ENCODE assay signal across 11 mouse cellular contexts in genomic region chr2:127377942-127378610, GRCm38 (mm10). TPM values are rescaled to one million over a fixed set of nuclear protein-coding genes. Genes with fewer than 3 reads are reported as not detected.
DNase-seq lines count a peak whose midpoint lies in the region; ATAC-seq lines count a peak whose summit lies in the region.
"Had no signal": no experiment of that assay in that cellular context is flagged by ENCODE, and none has a peak within 500 bp of the region (broad histone marks: within the 10 kb centered on the region; RNA-seq: fewer than 3 reads in every experiment).

No protein-coding gene starts in this region.

- DNase-seq in layer of hippocampus, postnatal 10 days (ENCODE audit: low spot score in 2 of 2) = peak; percentile 18 to 20
- no peak for DNase-seq in layer of hippocampus, adult 11-12 months (ENCODE audit: low spot score)
- DNase-seq in liver, embryonic 13.5 days = no peak
- DNase-seq in retina, postnatal 1 day = peak; percentile 44
- DNase-seq in lung, postnatal 14 days = no peak
- no peak for DNase-seq in frontal cortex, postnatal 36 days (ENCODE audit: low spot score in 2 of 2)
- DNase-seq: heart, postnatal 4 days had no signal

- no peak overlapping the region for H3K9ac ChIP-seq in forebrain, embryonic 12.5 days
- no peak overlapping the region; the same call in 1 of the 2 replicates for H3K9ac ChIP-seq in liver, embryonic 13.5 days

- 0 out of 2 replicates have a peak overlapping the region, but pooled peaks have one; percentile 36 for H3K27ac ChIP-seq in forebrain, embryonic 12.5 days
- peak overlapping the region; percentile 97; the same call in 1 of the 2 replicates for H3K27ac ChIP-seq in liver, embryonic 13.5 days

- no peaks in the 10 kb centered on the region for H3K9me3 ChIP-seq in forebrain, embryonic 12.5 days
- no peaks in the 10 kb centered on the region for H3K9me3 ChIP-seq in liver, embryonic 13.5 days (replicated peaks)

- peak; percentile 57 for ATAC-seq in forebrain, embryonic 12.5 days (ENCODE audit: low FRiP score)
- ATAC-seq in liver, embryonic 13.5 days (ENCODE audit: low read depth) = no peak

- no peak overlapping the region for H3K4me2 ChIP-seq in forebrain, embryonic 12.5 days
- H3K4me2 ChIP-seq in liver, embryonic 13.5 days = 0 out of 2 replicates have a peak overlapping the region, but pooled peaks have one; percentile 74

- H3K4me3 ChIP-seq in forebrain, embryonic 12.5 days (replicated peaks) = no peak overlapping the region
- no peak overlapping the region for H3K4me3 ChIP-seq in liver, embryonic 13.5 days (replicated peaks)

- WGBS in forebrain, embryonic 12.5 days = 67% methylated on average over 7 of the region's 7 CpGs
- 59% methylated on average over 7 of the region's 7 CpGs for WGBS in liver, embryonic 13.5 days (ENCODE audit: insufficient replicate concordance)

- H3K4me1 ChIP-seq in forebrain, embryonic 12.5 days = peaks cover 12% of the 10 kb centered on the region
- peaks cover 68% of the 10 kb centered on the region for H3K4me1 ChIP-seq in liver, embryonic 13.5 days (replicated peaks)

- no peaks in the 10 kb centered on the region for H3K36me3 ChIP-seq in forebrain, embryonic 12.5 days (replicated peaks)
- no peaks in the 10 kb centered on the region for H3K36me3 ChIP-seq in liver, embryonic 13.5 days

- H3K27me3 ChIP-seq in forebrain, embryonic 12.5 days = no peaks in the 10 kb centered on the region
- no peaks in the 10 kb centered on the region for H3K27me3 ChIP-seq in liver, embryonic 13.5 days

RNA-seq across cellular contexts. Expression of gene Adra2b, which starts 15.1 kb away (rescaled TPM):
- total RNA-seq in layer of hippocampus, postnatal 10 days (2021) = under 1 TPM; 0.23 to 0.29 TPM
- 1.5 and 1.9 TPM in 2 replicates for polyA plus RNA-seq in forebrain, embryonic 12.5 days (2016; fragmentation: Nextera tagmentation; extraction: Ambion mirVana)
- polyA plus RNA-seq in liver, embryonic 13.5 days (2015; fragmentation: Nextera tagmentation; extraction: Ambion mirVana) = 29.4 and 32.4 TPM in 2 replicates
- total RNA-seq: megakaryocyte, adult 5-6 weeks had no signal

RNA-seq across cellular contexts. Expression of gene Astl, which starts 39.6 kb away (rescaled TPM):
- not detected for total RNA-seq in layer of hippocampus, postnatal 10 days (2021)
- polyA plus RNA-seq in forebrain, embryonic 12.5 days (2016; fragmentation: Nextera tagmentation; extraction: Ambion mirVana) = not detected in 2 replicates
- not detected in 2 replicates for polyA plus RNA-seq in liver, embryonic 13.5 days (2015; fragmentation: Nextera tagmentation; extraction: Ambion mirVana)
- total RNA-seq: heart, postnatal 4 days had no signal
- polyA plus RNA-seq: large intestine, adult 2 months; limb, embryonic 11.5 days had no signal

RNA-seq across cellular contexts. Expression of gene Dusp2, which starts 42.1 kb away (rescaled TPM):
- 1 to 10 TPM; 3.1 to 3.7 TPM for total RNA-seq in layer of hippocampus, postnatal 10 days (2021)
- 3.9 and 4.8 TPM in 2 replicates for polyA plus RNA-seq in forebrain, embryonic 12.5 days (2016; fragmentation: Nextera tagmentation; extraction: Ambion mirVana)
- polyA plus RNA-seq in liver, embryonic 13.5 days (2015; fragmentation: Nextera tagmentation; extraction: Ambion mirVana) = 2.7 and 2.8 TPM in 2 replicates

RNA-seq across cellular contexts. Expression of gene Gpat2, which starts 46.9 kb away (rescaled TPM):
- not detected for total RNA-seq in layer of hippocampus, postnatal 10 days (2021)
- polyA plus RNA-seq in forebrain, embryonic 12.5 days (2016; fragmentation: Nextera tagmentation; extraction: Ambion mirVana) = 0.14 and 0.22 TPM in 2 replicates
- polyA plus RNA-seq in liver, embryonic 13.5 days (2015; fragmentation: Nextera tagmentation; extraction: Ambion mirVana) = 0.35 and 0.39 TPM in 2 replicates
- total RNA-seq: megakaryocyte, adult 5-6 weeks had no signal
- polyA plus RNA-seq: limb, embryonic 11.5 days had no signal

Comparison
In these comparisons a context has a peak if more than half of its experiments do, and no peak if none do; other contexts are left out.
1. DNase-seq: peak in layer of hippocampus, postnatal 10 days (2 of 2) and retina, postnatal 1 day (single experiment); none in layer of hippocampus, adult 11-12 months (single experiment), liver, embryonic 13.5 days (single experiment), lung, postnatal 14 days (single experiment) and frontal cortex, postnatal 36 days (0 of 2).
2. RNA of gene Adra2b, which starts 15.1 kb away (polyA plus RNA-seq): 29.4 to 32.4 TPM in liver, embryonic 13.5 days; 1.5 to 1.9 TPM in forebrain, embryonic 12.5 days; every median in the first group is over 10 times any median in the second.